ENCODE assay signal across 13 mouse cellular contexts in the genomic region with DNA sequence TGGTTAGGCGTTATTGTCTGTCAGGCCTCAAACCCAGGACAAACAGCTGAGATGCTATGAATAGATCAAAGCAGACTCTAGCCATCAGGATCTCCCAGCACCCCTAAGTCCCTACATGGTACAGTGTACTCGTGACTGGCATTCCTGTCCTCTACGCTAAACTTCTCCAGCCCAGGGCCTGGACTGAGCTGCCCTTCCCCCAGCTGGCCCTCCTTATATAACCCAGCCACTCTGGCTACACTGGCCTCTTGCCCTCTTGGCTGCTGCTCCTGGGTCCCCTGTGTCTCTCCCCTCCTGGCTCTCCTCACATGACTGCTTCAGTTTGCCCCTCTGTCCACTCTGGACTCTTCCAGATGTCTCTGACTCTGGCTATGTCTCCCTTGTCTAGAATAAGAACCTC. TPM values are rescaled to one million over a fixed set of nuclear protein-coding genes. Genes with fewer than 3 reads are reported as not detected.
DNase-seq lines count a peak whose midpoint lies in the region; ATAC-seq and TF ChIP-seq lines count a peak whose summit lies in the region.
"Had no signal": no experiment of that assay in that cellular context is flagged by ENCODE, and none has a peak within 500 bp of the region (broad histone marks: within the 10 kb centered on the region; RNA-seq: fewer than 3 reads in every experiment).

No protein-coding gene starts in this region.

- H3K27ac ChIP-seq in bone marrow, adult 2 months (ENCODE audit: control insufficient read depth, insufficient read depth, low read depth, low read length, poor library complexity), result peak overlapping the region; percentile 19; the same call in 1 of the 2 replicates
- H3K27ac ChIP-seq in heart, postnatal 0 days (ENCODE audit: low read depth), result peak overlapping the region; percentile 83
- H3K27ac ChIP-seq in liver, embryonic 12.5 days, result peak overlapping the region; percentile 94
- H3K27ac ChIP-seq in cerebellum, adult 2 months (ENCODE audit: insufficient read depth, low read length), result no peak overlapping the region
- H3K27ac ChIP-seq: hindbrain, embryonic 15.5 days; limb, embryonic 10.5 days had no signal

- H3K9me3 ChIP-seq in heart, postnatal 0 days (replicated peaks; ENCODE audit: control insufficient read depth, low read length), result no peaks in the 10 kb centered on the region
- H3K9me3 ChIP-seq in liver, embryonic 12.5 days (replicated peaks), result no peaks in the 10 kb centered on the region
- H3K9me3 ChIP-seq: hindbrain, embryonic 15.5 days; limb, embryonic 10.5 days had no signal

- H3K27me3 ChIP-seq in heart, postnatal 0 days (ENCODE audit: control insufficient read depth, insufficient read depth, low read length), result no peaks in the 10 kb centered on the region
- H3K27me3 ChIP-seq in liver, embryonic 12.5 days (replicated peaks), result no peaks in the 10 kb centered on the region
- H3K27me3 ChIP-seq in cerebellum, adult 2 months (ENCODE audit: control insufficient read depth, insufficient read depth, low read length), result no peaks in the 10 kb centered on the region
- H3K27me3 ChIP-seq: hindbrain, embryonic 15.5 days had no signal

- no peak overlapping the region for H3K4me2 ChIP-seq in heart, postnatal 0 days (ENCODE audit: low read depth, low read length)
- H3K4me2 ChIP-seq in liver, embryonic 12.5 days, result peak overlapping the region; percentile 27; the same call in 1 of the 2 replicates
- H3K4me2 ChIP-seq: hindbrain, embryonic 15.5 days had no signal

- TF ChIP-seq POLR2A in bone marrow, adult 2 months (IDR thresholded peaks at IDR 0.05; ENCODE audit: borderline replicate concordance, control insufficient read depth, low read depth, low read length), result no peak
- TF ChIP-seq POLR2A in cerebellum, adult 2 months (IDR thresholded peaks at IDR 0.05; ENCODE audit: borderline replicate concordance, insufficient read depth, low read length), result no peak

- ATAC-seq in heart, postnatal 0 days (ENCODE audit: insufficient read depth, low read depth), result peak; percentile 45
- no peak for ATAC-seq in liver, embryonic 12.5 days

- no peak overlapping the region for H3K9ac ChIP-seq in heart, postnatal 0 days (replicated peaks; ENCODE audit: low read depth, low read length)
- peak overlapping the region; percentile 40; the same call in 1 of the 2 replicates for H3K9ac ChIP-seq in liver, embryonic 12.5 days
- H3K9ac ChIP-seq: hindbrain, embryonic 15.5 days had no signal

- TF ChIP-seq CTCF in bone marrow, adult 2 months (IDR thresholded peaks at IDR 0.05; ENCODE audit: control insufficient read depth, insufficient read depth, low read length), result no peak
- no peak for TF ChIP-seq CTCF in heart, postnatal 0 days (IDR thresholded peaks at IDR 0.05; ENCODE audit: low read depth)
- TF ChIP-seq CTCF in cerebellum, adult 2 months (IDR thresholded peaks at IDR 0.05; ENCODE audit: borderline replicate concordance, insufficient read depth, low read depth, low read length), result no peak

- no peak overlapping the region for H3K4me3 ChIP-seq in bone marrow, adult 2 months (replicated peaks; ENCODE audit: control insufficient read depth, low read depth, low read length)
- H3K4me3 ChIP-seq in heart, postnatal 0 days (ENCODE audit: low read depth, low read length), result no peak overlapping the region
- H3K4me3 ChIP-seq in liver, embryonic 12.5 days, result no peak overlapping the region
- H3K4me3 ChIP-seq in cerebellum, adult 2 months (replicated peaks; ENCODE audit: insufficient read depth, low read depth, low read length), result no peak overlapping the region
- H3K4me3 ChIP-seq: hindbrain, embryonic 15.5 days; limb, embryonic 10.5 days had no signal

- no peak; the same call in 1 of the 2 replicates for TF ChIP-seq EP300 in heart, postnatal 0 days (IDR thresholded peaks at IDR 0.05; ENCODE audit: low read depth)

- peak; percentile 59 to 72 for DNase-seq in heart, adult 18-20 months
- DNase-seq in heart, adult 8-10 months (ENCODE audit: low spot score), result no peak
- peak; percentile 64 for DNase-seq in heart, postnatal 0 days (ENCODE audit: low spot score)
- no peak for DNase-seq in right cerebral cortex, adult 18-20 months
- DNase-seq in Muller cell, postnatal 12 days (ENCODE audit: inconsistent ontology term), result no peak
- DNase-seq in cerebellum, adult 2 months, result no peak
- DNase-seq: layer of hippocampus, adult 9-11 months; lung, postnatal 14 days; thymus, postnatal 14 days had no signal

- WGBS in bone marrow, adult 2 months, result 81% methylated on average over 3 of the region's 3 CpGs
- 40% methylated on average over 3 of the region's 3 CpGs for WGBS in heart, postnatal 0 days
- 73% methylated on average over 3 of the region's 3 CpGs for WGBS in liver, embryonic 12.5 days (ENCODE audit: insufficient replicate concordance)
- WGBS in cerebellum, adult 2 months, result 66% methylated on average over 3 of the region's 3 CpGs

- no peaks in the 10 kb centered on the region for H3K36me3 ChIP-seq in heart, postnatal 0 days (replicated peaks; ENCODE audit: control insufficient read depth, insufficient read depth, low read length)
- H3K36me3 ChIP-seq in liver, embryonic 12.5 days, result peaks cover 4% of the 10 kb centered on the region; the same call in 1 of the 2 replicates
- H3K36me3 ChIP-seq: hindbrain, embryonic 15.5 days; limb, embryonic 10.5 days had no signal

- peaks cover 7% of the 10 kb centered on the region for H3K4me1 ChIP-seq in bone marrow, adult 2 months (ENCODE audit: control insufficient read depth, insufficient read depth, low read length)
- peaks cover 19% of the 10 kb centered on the region for H3K4me1 ChIP-seq in heart, postnatal 0 days (ENCODE audit: control insufficient read depth, insufficient read depth)
- H3K4me1 ChIP-seq in liver, embryonic 12.5 days, result peaks cover 74% of the 10 kb centered on the region
- no peaks in the 10 kb centered on the region for H3K4me1 ChIP-seq in cerebellum, adult 2 months (ENCODE audit: control insufficient read depth, insufficient read depth, low read length)

RNA-seq across cellular contexts. Expression of gene Ifnar1, which starts 22.4 kb away (rescaled TPM):
- 10 to 100 TPM; 19.0 to 23.1 TPM for total RNA-seq in heart, adult 18-20 months (2021)
- 10 to 100 TPM; 18.7 to 28.6 (median 22.0) TPM for total RNA-seq in heart, adult 8-10 months (2022)
- polyA plus RNA-seq in bone marrow, adult 2 months (2011; ENCODE audit: insufficient read depth, insufficient read length, low replicate concordance, missing spikeins), result 10.3 and 15.9 TPM in 2 replicates
- total RNA-seq in heart, postnatal 0 days (2014; rRNA removed; ENCODE audit: low replicate concordance), result 32.6 and 42.6 TPM in 2 replicates
- 23.7 and 24.0 TPM in 2 replicates for polyA plus RNA-seq in heart, postnatal 0 days (2015; fragmentation: Nextera tagmentation; extraction: Ambion mirVana)
- polyA plus RNA-seq in liver, embryonic 12.5 days (2016; fragmentation: Nextera tagmentation; extraction: Ambion mirVana), result 24.5 and 27.8 TPM in 2 replicates
- 31.7 and 32.2 TPM in 2 replicates for polyA plus RNA-seq in cerebellum, adult 2 months (2012; rRNA removed)

RNA-seq across cellular contexts. Expression of gene Il10rb, which starts 56.7 kb away (rescaled TPM):
- total RNA-seq in heart, adult 18-20 months (2021), result 100 to 1,000 TPM; 115 to 133 TPM
- 100 to 1,000 TPM; 116 to 131 (median 129) TPM for total RNA-seq in heart, adult 8-10 months (2022)
- polyA plus RNA-seq in bone marrow, adult 2 months (2011; ENCODE audit: insufficient read depth, insufficient read length, low replicate concordance, missing spikeins), result 24.1 and 25.9 TPM in 2 replicates
- total RNA-seq in heart, postnatal 0 days (2014; rRNA removed; ENCODE audit: low replicate concordance), result 44.4 and 63.3 TPM in 2 replicates
- polyA plus RNA-seq in heart, postnatal 0 days (2015; fragmentation: Nextera tagmentation; extraction: Ambion mirVana), result 89.0 and 99.4 TPM in 2 replicates
- polyA plus RNA-seq in liver, embryonic 12.5 days (2016; fragmentation: Nextera tagmentation; extraction: Ambion mirVana), result 26.0 and 27.0 TPM in 2 replicates
- 9.1 and 10.4 TPM in 2 replicates for polyA plus RNA-seq in cerebellum, adult 2 months (2012; rRNA removed)

Comparison
In these comparisons a context has a peak if more than half of its experiments do, and no peak if none do; other contexts are left out.
1. DNase-seq: peak in heart, adult 18-20 months (2 of 2) and heart, postnatal 0 days (single experiment); none in heart, adult 8-10 months (single experiment), right cerebral cortex, adult 18-20 months (single experiment), Muller cell, postnatal 12 days (single experiment) and cerebellum, adult 2 months (0 of 2).